Mouse (Mus musculus) ZHBTc4 (cell line): ENCODE results near the gene 0610040J01Rik.

Source experiments
- DNase-seq: peaks from one replicate; pipeline ENCODE4 v3.0.0-alpha.2; 2011; ENCODE audit warnings: low read depth, low spot score

The 0610040J01Rik gene

GRCm38 (mm10) chr5:63897820-63898110 is 85.6 kb downstream of the 0610040J01Rik start:
- DNase-seq = no peak

GRCm38 (mm10) chr5:63903329-63903728 is 91.2 kb downstream of the 0610040J01Rik start:
- DNase-seq = no peak

- peak; percentile 82 for DNase-seq
Measured at GRCm38 (mm10) chr5:63906149-63907093, 94.3 kb downstream of the 0610040J01Rik start.

GRCm38 (mm10) chr5:63907513-63907912 is 95.3 kb downstream of the 0610040J01Rik start:
- no peak for DNase-seq

- DNase-seq = peak; percentile 53
Measured at GRCm38 (mm10) chr5:63910171-63910960, 98.2 kb downstream of the 0610040J01Rik start.

GRCm38 (mm10) chr5:63914896-63915295 is 102.7 kb downstream of the 0610040J01Rik start:
- no peak for DNase-seq

- DNase-seq = no peak
Measured at GRCm38 (mm10) chr5:63916457-63917139, 104.4 kb downstream of the 0610040J01Rik start.

- peak; percentile 38 for DNase-seq
Measured at GRCm38 (mm10) chr5:63918201-63918600, 106.0 kb downstream of the 0610040J01Rik start.

- DNase-seq = no peak
Measured at GRCm38 (mm10) chr5:63923305-63924025, 111.3 kb downstream of the 0610040J01Rik start.

- DNase-seq = no peak
Measured at GRCm38 (mm10) chr5:63925035-63925628, 113.0 kb downstream of the 0610040J01Rik start.

- peak; percentile 89 for DNase-seq
Measured at GRCm38 (mm10) chr5:63930824-63931358, 118.7 kb downstream of the 0610040J01Rik start.

GRCm38 (mm10) chr5:63932829-63933228 is 120.7 kb downstream of the 0610040J01Rik start:
- peak; percentile 97 for DNase-seq

- DNase-seq = no peak
Measured at GRCm38 (mm10) chr5:63935581-63935980, 123.4 kb downstream of the 0610040J01Rik start.

GRCm38 (mm10) chr5:63936740-63937139 is 124.6 kb downstream of the 0610040J01Rik start:
- DNase-seq = peak; percentile 56

- DNase-seq = no peak
Measured at GRCm38 (mm10) chr5:63938575-63938974, 126.4 kb downstream of the 0610040J01Rik start.

GRCm38 (mm10) chr5:63941891-63942290 is 129.7 kb downstream of the 0610040J01Rik start:
- DNase-seq = no peak

- DNase-seq = no peak
Measured at GRCm38 (mm10) chr5:63943291-63943690, 131.1 kb downstream of the 0610040J01Rik start.

- no peak for DNase-seq
Measured at GRCm38 (mm10) chr5:63947526-63947925, 135.4 kb downstream of the 0610040J01Rik start.

GRCm38 (mm10) chr5:63949195-63949594 is 137.0 kb downstream of the 0610040J01Rik start:
- no peak for DNase-seq
